Mouse (Mus musculus): ENCODE data around the gene Mef2d.

DNA sequence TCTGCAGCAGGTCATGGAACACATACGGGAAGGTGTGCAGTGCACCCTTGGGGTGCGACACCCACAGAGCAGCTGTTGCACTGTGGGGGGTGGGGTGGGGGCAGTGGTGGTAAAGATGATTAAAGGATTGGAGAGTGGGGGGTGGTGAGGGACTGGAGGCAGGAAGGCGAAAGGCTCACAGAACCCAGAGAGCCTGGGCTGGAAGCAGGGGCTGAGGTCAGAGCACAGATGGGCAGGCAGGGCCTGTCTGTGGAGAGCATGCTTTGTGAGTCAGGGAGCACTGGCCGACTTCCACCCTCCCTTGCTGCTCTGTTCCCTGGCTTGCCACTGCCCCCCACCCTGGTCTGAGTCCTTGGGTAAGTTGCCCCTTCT lies 3.2 kb downstream of the Mef2d start:
- TF ChIP-seq ZNF384 (IDR thresholded peaks at IDR 0.05; ENCODE audit: low read depth, low read length) = no peak
- TF ChIP-seq ZC3H11A (IDR thresholded peaks at IDR 0.05; ENCODE audit: borderline replicate concordance, low read depth, low read length) = no peak
